16 mouse cellular contexts compared by ENCODE assay signal in the genomic region with DNA sequence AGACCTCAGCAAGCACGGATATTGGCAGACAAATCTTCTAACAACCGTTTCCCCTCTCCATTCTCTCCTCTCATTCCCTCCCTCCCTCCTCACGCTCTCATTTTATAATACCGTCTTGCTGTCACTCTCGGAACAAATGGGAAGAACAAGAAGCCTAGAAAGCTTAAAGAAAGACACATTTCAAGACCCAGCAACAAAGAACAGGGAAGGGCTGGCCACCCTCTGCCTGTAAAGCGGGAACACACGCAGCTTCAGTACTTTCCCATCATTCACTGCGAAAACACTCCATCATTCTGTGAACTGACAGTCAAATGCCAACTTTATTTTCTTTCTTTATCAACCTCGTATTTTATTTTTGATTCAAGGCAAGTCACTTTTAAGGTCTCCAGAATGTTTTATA.
DNase-seq lines count a peak whose midpoint lies in the region; ATAC-seq and TF ChIP-seq lines count a peak whose summit lies in the region.
"Had no signal": no experiment of that assay in that cellular context is flagged by ENCODE, and none has a peak within 500 bp of the region (broad histone marks: within the 10 kb centered on the region; RNA-seq: fewer than 3 reads in every experiment).

No protein-coding gene starts in this region.

- H3K27ac ChIP-seq in forebrain, embryonic 15.5 days (replicated peaks), result no peak overlapping the region
- no peak overlapping the region for H3K27ac ChIP-seq in forebrain, embryonic 11.5 days (ENCODE audit: low read depth, low read length)
- H3K27ac ChIP-seq in hindbrain, postnatal 0 days, result no peak overlapping the region
- H3K27ac ChIP-seq in lung, postnatal 0 days (ENCODE audit: low read length), result no peak overlapping the region
- no peak overlapping the region for H3K27ac ChIP-seq in gastrocnemius, adult 2 months

- no peak for TF ChIP-seq CTCF in hindbrain, postnatal 0 days (IDR thresholded peaks at IDR 0.05; ENCODE audit: low read depth)
- no peak for TF ChIP-seq CTCF in lung, postnatal 0 days (IDR thresholded peaks at IDR 0.05)
- no peak for TF ChIP-seq CTCF in gastrocnemius, adult 2 months (IDR thresholded peaks at IDR 0.05)

- no peaks in the 10 kb centered on the region for H3K4me1 ChIP-seq in forebrain, embryonic 15.5 days
- no peaks in the 10 kb centered on the region for H3K4me1 ChIP-seq in forebrain, embryonic 11.5 days (replicated peaks; ENCODE audit: control insufficient read depth, insufficient read depth, low read length)
- H3K4me1 ChIP-seq in hindbrain, postnatal 0 days (ENCODE audit: insufficient read depth, low read length), result no peaks in the 10 kb centered on the region
- H3K4me1 ChIP-seq in lung, postnatal 0 days (ENCODE audit: insufficient read depth, low read depth, low read length), result no peaks in the 10 kb centered on the region

- no peak overlapping the region for H3K9ac ChIP-seq in forebrain, embryonic 15.5 days (replicated peaks)
- H3K9ac ChIP-seq in forebrain, embryonic 11.5 days (ENCODE audit: low read length), result no peak overlapping the region
- H3K9ac ChIP-seq in hindbrain, postnatal 0 days (replicated peaks; ENCODE audit: low read length), result no peak overlapping the region
- H3K9ac ChIP-seq in lung, postnatal 0 days (replicated peaks; ENCODE audit: low read depth), result no peak overlapping the region

- no peaks in the 10 kb centered on the region for H3K9me3 ChIP-seq in forebrain, embryonic 15.5 days
- no peaks in the 10 kb centered on the region for H3K9me3 ChIP-seq in forebrain, embryonic 11.5 days (ENCODE audit: control insufficient read depth, low read length)
- no peaks in the 10 kb centered on the region for H3K9me3 ChIP-seq in hindbrain, postnatal 0 days (ENCODE audit: low read length)
- H3K9me3 ChIP-seq in lung, postnatal 0 days (ENCODE audit: low read length), result no peaks in the 10 kb centered on the region
- H3K9me3 ChIP-seq: G1E had no signal

- H3K4me3 ChIP-seq in forebrain, embryonic 15.5 days, result no peak overlapping the region
- no peak overlapping the region for H3K4me3 ChIP-seq in forebrain, embryonic 11.5 days (ENCODE audit: low read depth, low read length)
- no peak overlapping the region for H3K4me3 ChIP-seq in hindbrain, postnatal 0 days (ENCODE audit: low read length)
- H3K4me3 ChIP-seq in lung, postnatal 0 days (ENCODE audit: low read depth, low read length), result no peak overlapping the region
- H3K4me3 ChIP-seq in gastrocnemius, adult 2 months, result no peak overlapping the region
- H3K4me3 ChIP-seq: myocyte had no signal

- TF ChIP-seq EP300 in lung, postnatal 0 days (IDR thresholded peaks at IDR 0.05), result no peak

- no peaks in the 10 kb centered on the region for H3K36me3 ChIP-seq in forebrain, embryonic 15.5 days
- no peaks in the 10 kb centered on the region for H3K36me3 ChIP-seq in forebrain, embryonic 11.5 days (ENCODE audit: control insufficient read depth, insufficient read depth, low read length)
- no peaks in the 10 kb centered on the region for H3K36me3 ChIP-seq in hindbrain, postnatal 0 days (ENCODE audit: insufficient read depth, low read length)
- H3K36me3 ChIP-seq in lung, postnatal 0 days (ENCODE audit: insufficient read depth, low read length), result no peaks in the 10 kb centered on the region
- H3K36me3 ChIP-seq: G1E had no signal

- intact Hi-C loops in gastrocnemius, adult 2 months (cut with DNase I), result no loop called here

- H3K27me3 ChIP-seq in forebrain, embryonic 15.5 days, result no peaks in the 10 kb centered on the region
- no peaks in the 10 kb centered on the region for H3K27me3 ChIP-seq in forebrain, embryonic 11.5 days (ENCODE audit: control insufficient read depth, insufficient read depth, low read length)
- no peaks in the 10 kb centered on the region for H3K27me3 ChIP-seq in hindbrain, postnatal 0 days (ENCODE audit: insufficient read depth, low read length)
- H3K27me3 ChIP-seq in lung, postnatal 0 days (replicated peaks; ENCODE audit: insufficient read depth, low read length), result no peaks in the 10 kb centered on the region

- no peak for DNase-seq in forebrain, embryonic 11.5 days (ENCODE audit: low spot score)
- DNase-seq in embryo, embryonic 9.5 days (ENCODE audit: extremely low spot score), result peak; percentile 14
- no peak for DNase-seq in hindbrain, postnatal 0 days (ENCODE audit: low spot score)
- peak; percentile 16 for DNase-seq in neural tube, embryonic 10.5 days (ENCODE audit: extremely low spot score, low spot score)
- no peak for DNase-seq in lung, postnatal 0 days (ENCODE audit: low spot score)
- no peak for DNase-seq in gastrocnemius, adult 2 months
- no peak for DNase-seq in urinary bladder, postnatal 4 days (ENCODE audit: low spot score in 2 of 2)
- DNase-seq: B cell, adult 2 months; cerebellum, adult 8-10 months; gastrocnemius, postnatal 10 days; kidney, adult 11 months; retina, postnatal 1 day; thymus, postnatal 25 days had no signal

- 17% methylated on average over 9 of the region's 9 CpGs for WGBS in forebrain, embryonic 15.5 days
- WGBS in forebrain, embryonic 11.5 days, result 33% methylated on average over 9 of the region's 9 CpGs
- WGBS in hindbrain, postnatal 0 days, result 19% methylated on average over 9 of the region's 9 CpGs
- 48% methylated on average over 9 of the region's 9 CpGs for WGBS in lung, postnatal 0 days

- ATAC-seq in forebrain, embryonic 15.5 days (replicated peaks), result no peak
- ATAC-seq in forebrain, embryonic 11.5 days (replicated peaks; ENCODE audit: low FRiP score), result no peak
- no peak for ATAC-seq in hindbrain, postnatal 0 days
- ATAC-seq in lung, postnatal 0 days, result no peak

- 0 out of 2 replicates have a peak overlapping the region, but pooled peaks have one; percentile 15 for H3K4me2 ChIP-seq in forebrain, embryonic 15.5 days (replicated peaks)
- no peak overlapping the region for H3K4me2 ChIP-seq in forebrain, embryonic 11.5 days (ENCODE audit: low read depth, low read length, severe bottlenecking)
- H3K4me2 ChIP-seq in hindbrain, postnatal 0 days (ENCODE audit: low read depth, low read length), result peak overlapping the region; percentile 44
- H3K4me2 ChIP-seq in lung, postnatal 0 days (replicated peaks; ENCODE audit: low read depth, low read length), result no peak overlapping the region

Comparison
In these comparisons a context has a peak if more than half of its experiments do, and no peak if none do; other contexts are left out.
1. H3K4me2 ChIP-seq: peak in forebrain, embryonic 15.5 days (single experiment) and hindbrain, postnatal 0 days (single experiment); none in forebrain, embryonic 11.5 days (single experiment) and lung, postnatal 0 days (single experiment).
2. DNase-seq: peak in embryo, embryonic 9.5 days (single experiment) and neural tube, embryonic 10.5 days (single experiment); none in forebrain, embryonic 11.5 days (single experiment), hindbrain, postnatal 0 days (single experiment), lung, postnatal 0 days (single experiment), gastrocnemius, adult 2 months (single experiment) and urinary bladder, postnatal 4 days (0 of 2).